Mouse (Mus musculus): ENCODE data around the gene Gsk3a. TPM values are rescaled to one million over a fixed set of nuclear protein-coding genes. Genes with fewer than 3 reads are reported as not detected.

Gene Gsk3a
- polyA plus RNA-seq, 1 experiment from 2014 or later = 6.8 TPM

DNA sequence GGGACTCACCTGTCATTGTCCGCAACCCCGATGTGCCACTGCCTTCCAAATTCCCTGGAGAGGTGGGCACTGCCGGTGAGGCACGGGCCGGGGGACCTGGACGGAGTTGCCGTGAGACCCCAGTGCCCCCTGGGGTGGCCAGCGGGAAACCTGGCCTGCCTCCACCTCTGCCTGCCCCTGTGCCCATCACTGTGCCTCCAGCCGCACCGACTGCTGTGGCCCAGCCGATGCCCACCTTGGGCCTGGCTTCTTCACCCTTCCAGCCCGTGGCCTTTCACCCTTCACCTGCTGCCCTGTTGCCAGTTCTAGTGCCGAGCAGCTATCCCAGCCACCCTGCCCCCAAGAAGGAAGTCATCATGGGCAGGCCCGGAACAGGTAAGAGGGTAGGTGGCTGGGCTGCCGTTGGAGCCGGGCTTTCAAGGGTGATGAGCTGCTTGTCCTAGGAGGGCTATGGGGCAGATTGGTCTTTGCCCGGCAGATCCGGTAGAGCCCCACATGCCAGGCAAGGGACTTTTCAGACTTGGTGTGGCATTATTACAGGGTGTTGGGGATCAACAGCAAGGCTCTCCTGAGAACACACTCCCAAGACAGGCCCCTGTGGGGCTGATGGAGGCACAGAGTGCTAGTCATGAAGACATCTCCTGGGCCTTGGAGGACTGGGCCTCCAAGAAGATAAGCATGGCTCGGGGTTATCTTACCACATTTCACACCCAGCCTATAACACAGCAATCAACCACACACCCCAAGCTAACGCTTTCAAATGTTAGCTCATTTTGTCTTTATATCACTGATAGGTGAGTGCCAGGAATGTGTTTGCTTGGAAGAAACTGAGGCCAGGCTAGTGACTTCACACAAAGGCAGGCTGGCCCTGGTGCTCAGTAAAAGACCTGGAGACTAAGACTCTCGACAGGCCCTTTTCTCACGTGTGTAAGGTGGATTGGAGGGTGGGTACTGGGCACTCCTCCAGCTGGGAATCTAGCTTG is 35.9 kb upstream of the Gsk3a start:
- Histone ChIP-seq H3K36me3 (ENCODE audit: insufficient read depth, low read length) (no peaks in the 10 kb centered on the region), H3K4me1 (ENCODE audit: insufficient read depth, low read depth, low read length) (peaks cover 24% of the 10 kb centered on the region), H3K27ac (ENCODE audit: low read length) (no peak overlapping the region), H3K9me3 (ENCODE audit: low read length) (no peaks in the 10 kb centered on the region), H3K4me3 (ENCODE audit: low read depth, low read length) (no peak overlapping the region), H3K27me3 (replicated peaks; ENCODE audit: insufficient read depth, low read length) (no peaks in the 10 kb centered on the region), H3K4me2 (replicated peaks; ENCODE audit: low read depth, low read length) (no peak overlapping the region), H3K9ac (replicated peaks; ENCODE audit: low read depth) (no peak overlapping the region)
- no peak for TF ChIP-seq CTCF (IDR thresholded peaks at IDR 0.05)
- TF ChIP-seq EP300 (IDR thresholded peaks at IDR 0.05) = no peak
- ATAC-seq = no peak
- 87% methylated on average over 22 of the region's 22 CpGs for WGBS
- DNase-seq (ENCODE audit: low spot score) = no peak

GRCm38 (mm10) chr7:25272445-25273258 is 35.0 kb upstream of the Gsk3a start:
- Histone ChIP-seq H3K27ac (ENCODE audit: low read length) (no peak overlapping the region), H3K27me3 (replicated peaks; ENCODE audit: insufficient read depth, low read length) (no peaks in the 10 kb centered on the region), H3K9ac (replicated peaks; ENCODE audit: low read depth) (no peak overlapping the region), H3K36me3 (ENCODE audit: insufficient read depth, low read length) (no peaks in the 10 kb centered on the region), H3K4me3 (ENCODE audit: low read depth, low read length) (no peak overlapping the region), H3K4me1 (ENCODE audit: insufficient read depth, low read depth, low read length) (peaks cover 20% of the 10 kb centered on the region), H3K9me3 (ENCODE audit: low read length) (no peaks in the 10 kb centered on the region), H3K4me2 (replicated peaks; ENCODE audit: low read depth, low read length) (no peak overlapping the region)
- DNase-seq (ENCODE audit: low spot score) = no peak
- no peak for ATAC-seq
- WGBS = 84% methylated on average over 37 of the region's 38 CpGs
- TF ChIP-seq EP300 (IDR thresholded peaks at IDR 0.05) (no peak), CTCF (IDR thresholded peaks at IDR 0.05) (no peak)

GRCm38 (mm10) chr7:25271651-25272444 is 34.2 kb upstream of the Gsk3a start:
- H3K27ac ChIP-seq (ENCODE audit: low read length) = no peak overlapping the region
- no peak overlapping the region for H3K4me2 ChIP-seq (replicated peaks; ENCODE audit: low read depth, low read length)
- DNase-seq (ENCODE audit: low spot score) (no peak), ATAC-seq (no peak)
- H3K4me3 ChIP-seq (ENCODE audit: low read depth, low read length) = no peak overlapping the region
- no peak overlapping the region for H3K9ac ChIP-seq (replicated peaks; ENCODE audit: low read depth)
- TF ChIP-seq CTCF (IDR thresholded peaks at IDR 0.05) (no peak), EP300 (IDR thresholded peaks at IDR 0.05) (no peak)
- H3K4me1 ChIP-seq (ENCODE audit: insufficient read depth, low read depth, low read length) = peaks cover 19% of the 10 kb centered on the region
- no peaks in the 10 kb centered on the region for H3K9me3 ChIP-seq (ENCODE audit: low read length)
- no peaks in the 10 kb centered on the region for H3K27me3 ChIP-seq (replicated peaks; ENCODE audit: insufficient read depth, low read length)
- no peaks in the 10 kb centered on the region for H3K36me3 ChIP-seq (ENCODE audit: insufficient read depth, low read length)
- 90% methylated on average over 27 of the region's 30 CpGs for WGBS

DNA sequence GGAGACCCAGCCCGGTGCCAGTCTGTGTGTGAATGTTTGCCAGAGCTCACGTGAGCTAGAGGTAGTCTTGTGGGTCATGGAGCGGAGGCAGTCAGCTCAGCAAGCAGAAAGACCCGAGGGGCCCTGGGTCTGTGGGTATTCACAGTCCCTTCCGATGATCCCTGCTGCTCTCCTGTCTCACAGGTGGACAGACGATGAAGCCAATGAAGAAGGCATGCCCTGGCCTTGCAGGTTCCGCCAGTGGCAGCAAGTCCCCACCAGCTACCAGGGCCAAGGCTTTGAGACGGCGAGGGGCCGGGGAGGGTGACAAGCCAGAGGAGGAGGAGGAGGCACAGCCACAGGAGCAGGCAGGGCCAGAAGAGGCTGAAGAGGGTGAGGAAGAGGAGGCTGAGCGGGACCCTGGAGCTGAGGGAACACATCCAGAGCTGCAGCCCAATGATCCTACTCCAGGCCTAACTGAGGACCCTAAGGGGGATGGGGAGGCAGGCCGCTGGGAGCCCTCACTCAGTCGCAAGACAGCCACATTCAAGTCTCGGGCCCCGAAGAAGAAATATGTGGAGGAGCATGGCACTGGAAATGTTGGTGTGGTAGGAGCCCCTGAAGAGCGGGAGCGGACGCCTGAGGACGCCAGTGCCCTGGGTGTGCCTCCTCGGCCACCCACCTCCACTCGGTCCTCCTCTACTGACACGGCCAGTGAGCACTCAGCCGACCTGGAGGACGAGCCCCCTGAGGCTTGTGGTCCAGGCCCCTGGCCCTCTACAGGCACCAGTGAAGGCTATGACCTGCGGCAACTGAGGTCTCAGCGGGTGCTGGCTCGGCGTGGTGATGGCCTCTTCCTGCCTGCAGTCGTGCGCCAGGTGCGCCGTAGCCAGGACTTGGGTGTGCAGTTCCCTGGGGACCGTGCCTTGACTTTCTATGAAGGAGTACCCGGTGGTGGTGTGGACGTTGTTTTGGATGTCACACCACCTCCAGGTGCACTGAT is 33.3 kb upstream of the Gsk3a start:
- Histone ChIP-seq H3K9ac (replicated peaks; ENCODE audit: low read depth) (no peak overlapping the region), H3K9me3 (ENCODE audit: low read length) (no peaks in the 10 kb centered on the region), H3K4me1 (ENCODE audit: insufficient read depth, low read depth, low read length) (peaks cover 21% of the 10 kb centered on the region), H3K4me3 (ENCODE audit: low read depth, low read length) (no peak overlapping the region), H3K4me2 (replicated peaks; ENCODE audit: low read depth, low read length) (no peak overlapping the region), H3K36me3 (ENCODE audit: insufficient read depth, low read length) (no peaks in the 10 kb centered on the region), H3K27me3 (replicated peaks; ENCODE audit: insufficient read depth, low read length) (no peaks in the 10 kb centered on the region), H3K27ac (ENCODE audit: low read length) (no peak overlapping the region)
- WGBS = 88% methylated on average over 35 of the region's 35 CpGs
- TF ChIP-seq CTCF (IDR thresholded peaks at IDR 0.05) (no peak), EP300 (IDR thresholded peaks at IDR 0.05) (no peak)
- ATAC-seq (no peak), DNase-seq (ENCODE audit: low spot score) (no peak)

DNA sequence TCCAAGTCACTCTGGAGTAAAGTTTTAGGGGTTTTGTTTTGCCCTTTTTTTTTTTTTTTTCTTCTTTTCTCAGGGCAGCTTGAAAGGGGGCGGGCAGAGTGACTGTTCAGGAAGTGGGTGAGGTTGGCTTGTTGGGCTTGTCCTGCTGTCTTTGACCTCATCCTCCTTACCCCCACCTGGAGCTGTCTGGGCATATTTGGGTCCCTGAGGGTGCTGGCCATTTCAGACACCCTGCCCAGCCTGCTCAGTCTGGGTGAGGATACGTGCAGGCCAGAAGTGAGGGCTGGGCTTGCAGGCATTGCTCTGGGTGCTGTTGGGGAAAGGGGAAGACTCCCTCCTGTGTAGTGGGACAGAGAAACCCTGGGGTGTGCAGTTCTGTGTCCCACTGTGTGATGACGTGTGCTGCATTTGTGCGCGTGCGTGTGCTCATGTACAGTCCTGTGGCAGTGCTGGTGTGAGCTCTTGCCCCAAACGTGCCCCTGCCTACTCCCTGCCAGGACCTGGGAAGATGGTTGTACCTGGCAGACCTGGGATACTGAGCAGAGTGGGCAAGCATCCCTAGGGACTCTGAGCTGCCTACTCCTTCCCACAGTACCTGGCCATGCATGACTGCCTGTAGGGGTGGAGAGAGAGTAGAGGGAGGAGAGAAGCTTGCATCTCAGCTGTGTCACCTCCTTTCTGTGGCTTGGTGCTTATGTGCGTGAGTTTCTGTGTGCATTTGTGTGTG is 32.1 kb upstream of the Gsk3a start:
- H3K36me3 ChIP-seq (ENCODE audit: insufficient read depth, low read length) = no peaks in the 10 kb centered on the region
- TF ChIP-seq CTCF (IDR thresholded peaks at IDR 0.05) (no peak), EP300 (IDR thresholded peaks at IDR 0.05) (no peak)
- 82% methylated on average over 8 of the region's 8 CpGs for WGBS
- no peaks in the 10 kb centered on the region for H3K27me3 ChIP-seq (replicated peaks; ENCODE audit: insufficient read depth, low read length)
- H3K4me1 ChIP-seq (ENCODE audit: insufficient read depth, low read depth, low read length) = peaks cover 16% of the 10 kb centered on the region
- DNase-seq (ENCODE audit: low spot score) (no peak), ATAC-seq (no peak)
- H3K9ac ChIP-seq (replicated peaks; ENCODE audit: low read depth) = no peak overlapping the region
- peak overlapping the region; percentile 87 for H3K4me2 ChIP-seq (replicated peaks; ENCODE audit: low read depth, low read length)
- H3K27ac ChIP-seq (ENCODE audit: low read length) = peak overlapping the region; percentile 89
- no peaks in the 10 kb centered on the region for H3K9me3 ChIP-seq (ENCODE audit: low read length)
- no peak overlapping the region for H3K4me3 ChIP-seq (ENCODE audit: low read depth, low read length)
